Mouse (Mus musculus) lung, postnatal 10 days (tissue): Measurements from ENCODE around the gene Erbb3.

ENCODE experiments used
- DNase-seq: peaks from one replicate; pipeline ENCODE4 v3.0.0; 2021

Erbb3 gene

GRCm38 (mm10) chr10:128612433-128613153, 23.1 kb upstream of the Erbb3 start:
- DNase-seq: peak; percentile 85

GRCm38 (mm10) chr10:128606483-128606882, 17.0 kb upstream of the Erbb3 start:
- DNase-seq: no peak

GRCm38 (mm10) chr10:128602470-128603128, 13.1 kb upstream of the Erbb3 start:
- DNase-seq: no peak

GRCm38 (mm10) chr10:128601499-128601898, 12.0 kb upstream of the Erbb3 start:
- DNase-seq: no peak

- no peak for DNase-seq
Observed at GRCm38 (mm10) chr10:128598476-128598875, 9.0 kb upstream of the Erbb3 start.

- no peak for DNase-seq
Observed at GRCm38 (mm10) chr10:128592797-128593196, 3.3 kb upstream of the Erbb3 start.

GRCm38 (mm10) chr10:128591436-128591835, 2.0 kb upstream of the Erbb3 start:
- DNase-seq: no peak

- DNase-seq: peak; percentile 71
Observed at GRCm38 (mm10) chr10:128590193-128590690, 790 bp upstream of the Erbb3 start.

GRCm38 (mm10) chr10:128588775-128589463, 533 bp downstream of the Erbb3 start:
- DNase-seq: peak; percentile 34

- peak; percentile 19 for DNase-seq
Observed at GRCm38 (mm10) chr10:128588136-128588535, 1.3 kb downstream of the Erbb3 start.

GRCm38 (mm10) chr10:128587697-128588096, 1.8 kb downstream of the Erbb3 start:
- DNase-seq: no peak

- no peak for DNase-seq
Observed at GRCm38 (mm10) chr10:128587120-128587519, 2.3 kb downstream of the Erbb3 start.

- no peak for DNase-seq
Observed at GRCm38 (mm10) chr10:128586546-128586945, 2.9 kb downstream of the Erbb3 start.

GRCm38 (mm10) chr10:128584386-128584785, 5.1 kb downstream of the Erbb3 start:
- DNase-seq: peak; percentile 77

- peak; percentile 83 for DNase-seq
Observed at GRCm38 (mm10) chr10:128583644-128584043, 5.8 kb downstream of the Erbb3 start.

GRCm38 (mm10) chr10:128579731-128580130, 9.7 kb downstream of the Erbb3 start:
- no peak for DNase-seq

- DNase-seq: no peak
Observed at GRCm38 (mm10) chr10:128579298-128579697, 10.2 kb downstream of the Erbb3 start.

- no peak for DNase-seq
Observed at GRCm38 (mm10) chr10:128578330-128578729, 11.1 kb downstream of the Erbb3 start.

- no peak for DNase-seq
Observed at GRCm38 (mm10) chr10:128575063-128575462, 14.4 kb downstream of the Erbb3 start.

GRCm38 (mm10) chr10:128565788-128566531, 23.5 kb downstream of the Erbb3 start, which contains the start of gene Pa2g4:
Gene Pa2g4, minus strand, starts transcription at chr10:128565987.
- DNase-seq: peak; percentile 99

GRCm38 (mm10) chr10:128565206-128565787, 24.2 kb downstream of the Erbb3 start:
- peak; percentile 50 for DNase-seq

- DNase-seq: no peak
Observed at GRCm38 (mm10) chr10:128563544-128563943, 25.9 kb downstream of the Erbb3 start.
